Mouse (Mus musculus) embryonic facial prominence, embryonic 14.5 days (tissue): ENCODE measurements around the gene Slc44a4. TPM values are rescaled to one million over a fixed set of nuclear protein-coding genes. Genes with fewer than 3 reads are reported as not detected.

Experiments used
- ATAC-seq: fragments of 200-750 bp; cut with Nextera tagmentation; 2 replicates; pipeline ENCODE4 v1.8.0; 2017; ENCODE audit warnings: low read depth, moderate number of reproducible peaks, moderate TSS enrichment
- DNase-seq: peaks from one replicate; pipeline ENCODE4 v3.0.0-alpha.2; 2015; ENCODE audit warnings: low spot score
- H3K27ac ChIP-seq: fragments of 300-500 bp; sonication (generic); replicated peaks from 2 replicates; pipeline ENCODE4 v1.5.1; 2014; ENCODE audit warnings: low read depth, mild to moderate bottlenecking, low read length, moderate library complexity
- H3K27me3 ChIP-seq: fragments of 300-500 bp; sonication (generic); replicated peaks from 2 replicates; pipeline ENCODE4 v1.6.1; 2014; ENCODE audit warnings: low read length; ENCODE audit not compliant: control insufficient read depth, insufficient read depth
- H3K36me3 ChIP-seq: fragments of 300-500 bp; sonication (generic); 2 replicates; pipeline ENCODE4 v1.6.1; 2014; ENCODE audit warnings: low read length, mixed read lengths; ENCODE audit not compliant: control insufficient read depth, insufficient read depth
- H3K4me1 ChIP-seq: fragments of 300-500 bp; sonication (generic); 2 replicates; pipeline ENCODE4 v1.6.1; 2014; ENCODE audit warnings: antibody characterized with exemption, low read length; ENCODE audit not compliant: control insufficient read depth, insufficient read depth
- H3K4me2 ChIP-seq: fragments of 300-500 bp; sonication (generic); 2 replicates; pipeline ENCODE4 v1.6.1; 2014; ENCODE audit warnings: low read depth, mild to moderate bottlenecking, low read length, moderate library complexity, mixed read lengths
- H3K4me3 ChIP-seq: fragments of 300-500 bp; sonication (generic); 2 replicates; pipeline ENCODE4 v1.5.1; 2014; ENCODE audit warnings: low read depth, mild to moderate bottlenecking, low read length
- H3K9ac ChIP-seq: fragments of 300-500 bp; sonication (generic); 2 replicates; pipeline ENCODE4 v1.6.1; 2014; ENCODE audit warnings: low read depth, mild to moderate bottlenecking, low read length, moderate library complexity, mixed read lengths
- H3K9me3 ChIP-seq: fragments of 300-500 bp; sonication (generic); 2 replicates; pipeline ENCODE4 v1.6.1; 2016; ENCODE audit warnings: low read length; ENCODE audit not compliant: control insufficient read depth
- WGBS: fragments of 180-500 bp; shearing (Covaris S2); extraction: QIAGEN DNeasy Blood & Tissue Kit; methylation state at CpG from one replicate; pipeline ENCODE4 v1.1.7; 2014; 5-methylcytosine and 5-hydroxymethylcytosine counted together
- polyA plus RNA-seq: library from polyadenylated mRNA; unstranded; fragments of >200 nt; fragmentation: Nextera tagmentation; extraction: Ambion mirVana; gene quantifications from 2 replicates; pipeline ENCODE4 v1.2.1, GENCODE M21; 2014

Gene Slc44a4
- polyA plus RNA-seq, 1 experiment from 2014 or later: 0.53 TPM

- Histone ChIP-seq H3K4me2 (no peak overlapping the region), H3K9me3 (no peaks in the 10 kb centered on the region), H3K9ac (no peak overlapping the region), H3K36me3 (peaks cover 68% of the 10 kb centered on the region), H3K4me3 (no peak overlapping the region), H3K27me3 (no peaks in the 10 kb centered on the region), H3K27ac (no peak overlapping the region), H3K4me1 (no peaks in the 10 kb centered on the region)
- 91% methylated on average over 9 of the region's 9 CpGs for WGBS
- DNase-seq: no peak
- ATAC-seq: no peak
These were observed 11.4 kb upstream of the Slc44a4 start for GRCm38 (mm10) chr17:34902895-34903294.

GRCm38 (mm10) chr17:34910982-34911381 lies 3.3 kb upstream of the Slc44a4 start:
- Histone ChIP-seq H3K9ac (no peak overlapping the region), H3K36me3 (peaks cover 82% of the 10 kb centered on the region), H3K4me3 (no peak overlapping the region), H3K27me3 (no peaks in the 10 kb centered on the region), H3K4me1 (no peaks in the 10 kb centered on the region), H3K4me2 (no peak overlapping the region), H3K27ac (no peak overlapping the region), H3K9me3 (no peaks in the 10 kb centered on the region)
- no peak for DNase-seq
- 88% methylated on average over 10 of the region's 10 CpGs for WGBS
- no peak for ATAC-seq

GRCm38 (mm10) chr17:34911945-34912351 lies 2.3 kb upstream of the Slc44a4 start:
- DNase-seq (peak; percentile 71), ATAC-seq (peak; percentile 68)
- Histone ChIP-seq H3K4me1 (no peaks in the 10 kb centered on the region), H3K27me3 (no peaks in the 10 kb centered on the region), H3K4me3 (no peak overlapping the region), H3K36me3 (peaks cover 72% of the 10 kb centered on the region), H3K27ac (no peak overlapping the region), H3K9ac (no peak overlapping the region), H3K4me2 (no peak overlapping the region), H3K9me3 (no peaks in the 10 kb centered on the region)
- WGBS: 47% methylated on average over 5 of the region's 5 CpGs

- H3K4me3 ChIP-seq: no peak overlapping the region
- no peak for DNase-seq
- no peak for ATAC-seq
- WGBS: 18% methylated on average over 5 of the region's 11 CpGs
- no peaks in the 10 kb centered on the region for H3K27me3 ChIP-seq
- H3K9ac ChIP-seq: 0 out of 2 replicates have a peak overlapping the region, but pooled peaks have one; percentile 14
- 0 out of 2 replicates have a peak overlapping the region, but pooled peaks have one; percentile 10 for H3K27ac ChIP-seq
- no peak overlapping the region for H3K4me2 ChIP-seq
- no peaks in the 10 kb centered on the region for H3K4me1 ChIP-seq
- peaks cover 37% of the 10 kb centered on the region for H3K36me3 ChIP-seq
- H3K9me3 ChIP-seq: no peaks in the 10 kb centered on the region
These were observed 1.2 kb downstream of the Slc44a4 start for GRCm38 (mm10) chr17:34915410-34915831.

GRCm38 (mm10) chr17:34916316-34916715 lies 2.0 kb downstream of the Slc44a4 start:
- Histone ChIP-seq H3K27me3 (no peaks in the 10 kb centered on the region), H3K9ac (no peak overlapping the region), H3K4me1 (no peaks in the 10 kb centered on the region), H3K36me3 (peaks cover 28% of the 10 kb centered on the region), H3K9me3 (no peaks in the 10 kb centered on the region), H3K4me3 (no peak overlapping the region), H3K27ac (no peak overlapping the region), H3K4me2 (no peak overlapping the region)
- WGBS: 85% methylated on average over 5 of the region's 5 CpGs
- DNase-seq (no peak), ATAC-seq (no peak)

GRCm38 (mm10) chr17:34917188-34917587 lies 2.9 kb downstream of the Slc44a4 start:
- Histone ChIP-seq H3K4me3 (no peak overlapping the region), H3K4me2 (no peak overlapping the region), H3K36me3 (peaks cover 20% of the 10 kb centered on the region), H3K27me3 (no peaks in the 10 kb centered on the region), H3K4me1 (no peaks in the 10 kb centered on the region), H3K9ac (no peak overlapping the region), H3K27ac (no peak overlapping the region), H3K9me3 (no peaks in the 10 kb centered on the region)
- WGBS: 73% methylated on average over 9 of the region's 9 CpGs
- no peak for ATAC-seq
- DNase-seq: no peak

GRCm38 (mm10) chr17:34922939-34923338 lies 8.7 kb downstream of the Slc44a4 start:
- no peak overlapping the region for H3K4me3 ChIP-seq
- no peaks in the 10 kb centered on the region for H3K9me3 ChIP-seq
- DNase-seq (no peak), ATAC-seq (no peak)
- H3K4me2 ChIP-seq: no peak overlapping the region
- H3K27me3 ChIP-seq: no peaks in the 10 kb centered on the region
- no peaks in the 10 kb centered on the region for H3K4me1 ChIP-seq
- no peaks in the 10 kb centered on the region for H3K36me3 ChIP-seq
- 52% methylated on average over 6 of the region's 6 CpGs for WGBS
- no peak overlapping the region for H3K27ac ChIP-seq
- H3K9ac ChIP-seq: no peak overlapping the region

- no peaks in the 10 kb centered on the region for H3K36me3 ChIP-seq
- no peak overlapping the region for H3K4me2 ChIP-seq
- no peaks in the 10 kb centered on the region for H3K9me3 ChIP-seq
- H3K27ac ChIP-seq: no peak overlapping the region
- no peak overlapping the region for H3K9ac ChIP-seq
- H3K27me3 ChIP-seq: no peaks in the 10 kb centered on the region
- no peaks in the 10 kb centered on the region for H3K4me1 ChIP-seq
- no peak for DNase-seq
- WGBS: 71% methylated on average over 5 of the region's 5 CpGs
- H3K4me3 ChIP-seq: no peak overlapping the region
- no peak for ATAC-seq
These were observed 10.0 kb downstream of the Slc44a4 start for GRCm38 (mm10) chr17:34924258-34924657.

- H3K9me3 ChIP-seq: no peaks in the 10 kb centered on the region
- DNase-seq (no peak), ATAC-seq (no peak)
- 86% methylated on average over 18 of the region's 18 CpGs for WGBS
- H3K9ac ChIP-seq: no peak overlapping the region
- no peak overlapping the region for H3K4me3 ChIP-seq
- H3K27me3 ChIP-seq: no peaks in the 10 kb centered on the region
- peaks cover 7% of the 10 kb centered on the region for H3K4me1 ChIP-seq
- H3K36me3 ChIP-seq: no peaks in the 10 kb centered on the region
- H3K27ac ChIP-seq: no peak overlapping the region
- H3K4me2 ChIP-seq: no peak overlapping the region
These were observed 13.2 kb downstream of the Slc44a4 start for GRCm38 (mm10) chr17:34927306-34928019.
